Mouse (Mus musculus): ENCODE data around the gene Dpp6.

DNA sequence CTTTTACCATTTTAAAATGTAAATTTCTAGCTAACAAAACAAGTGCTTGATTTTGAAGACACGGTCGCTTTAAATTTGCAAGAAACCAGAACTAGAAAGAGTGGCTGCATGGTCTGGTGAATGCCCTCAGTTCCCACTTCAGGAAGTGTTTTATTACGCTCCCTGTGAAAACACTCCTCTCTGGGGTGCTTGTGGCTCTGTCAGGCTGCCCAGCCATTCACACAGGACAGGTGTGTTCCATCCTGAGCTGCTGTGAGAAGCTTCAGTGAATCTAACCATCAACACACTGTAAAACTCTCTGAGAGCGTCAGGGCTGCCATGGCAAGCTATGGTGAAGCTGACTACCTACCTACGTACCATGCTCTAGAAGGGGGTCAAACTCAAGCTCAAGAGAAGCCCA, 841.2 kb downstream of the Dpp6 start:
- TF ChIP-seq CTCF (IDR thresholded peaks at IDR 0.05) (no peak), EP300 (IDR thresholded peaks at IDR 0.05; ENCODE audit: insufficient read depth, low read depth, low read length) (no peak), POLR2A (IDR thresholded peaks at IDR 0.05; ENCODE audit: insufficient read depth, low read depth, low read length) (no peak)
